Mouse (Mus musculus) ES-E14 (cell line): ENCODE measurements at regions not wholly inside any gene's neighbourhood (a gene's known extent, or its start where the extent isn't known, plus 50 kb on each side); places are given as distances from the start of the nearest gene placed in this dataset.

ENCODE experiments used
- DNase-seq: peaks from one replicate; pipeline ENCODE4 v3.0.0-alpha.2; 2013; ENCODE audit warnings: low read depth, low spot score
- H3K27ac ChIP-seq: 2 replicates; pipeline ENCODE4 v1.5.1; 2012; ENCODE audit warnings: low read depth, mild to moderate bottlenecking, low read length, moderate library complexity, mixed read lengths; ENCODE audit not compliant: poor library complexity, insufficient read depth, severe bottlenecking
- H3K36me3 ChIP-seq: 2 replicates; pipeline ENCODE4 v1.6.1; 2012; ENCODE audit warnings: mild to moderate bottlenecking, low read length, moderate library complexity, mixed read lengths; ENCODE audit not compliant: control insufficient read depth, poor library complexity, insufficient read depth, severe bottlenecking
- H3K4me1 ChIP-seq, 2 experiments: fragments of 150-350 bp in 1 of 2; sonication (generic) in 1 of 2; 2 replicates each; pipeline ENCODE4 v1.6.1; 2012; ENCODE audit warnings: low read length in 2 of 2, mild to moderate bottlenecking in 1 of 2, mixed read lengths in 1 of 2; ENCODE audit not compliant: control insufficient read depth in 2 of 2, insufficient read depth in 2 of 2, poor library complexity in 1 of 2
- H3K4me3 ChIP-seq, 2 experiments: fragments of 150-350 bp in 1 of 2; sonication (generic) in 1 of 2; 2 replicates each; pipeline ENCODE4 v1.5.1; 2012; ENCODE audit warnings: low read length in 2 of 2, low read depth in 1 of 2, mild to moderate bottlenecking in 1 of 2, mixed read lengths in 1 of 2; ENCODE audit not compliant: insufficient read depth in 1 of 2, poor library complexity in 1 of 2, severe bottlenecking in 1 of 2
- H3K9ac ChIP-seq: 2 replicates; pipeline ENCODE4 v1.6.1; 2012; ENCODE audit warnings: low read depth, mild to moderate bottlenecking, low read length, mixed read lengths; ENCODE audit not compliant: poor library complexity, insufficient read depth, severe bottlenecking
- H3K9me3 ChIP-seq: fragments of 150-350 bp; sonication (generic); 2 replicates; pipeline ENCODE4 v1.6.1; 2012; ENCODE audit warnings: low read depth, mild to moderate bottlenecking, low read length; ENCODE audit not compliant: control insufficient read depth, insufficient read depth
- CHD2 ChIP-seq: IDR thresholded peaks from 2 replicates; pipeline ENCODE4 v1.6.1; 2014; ENCODE audit warnings: mild to moderate bottlenecking, low read depth, low read length, inconsistent platforms
- HCFC1 ChIP-seq: IDR thresholded peaks from 2 replicates; pipeline ENCODE4 v1.6.1; 2012; ENCODE audit warnings: low read length, inconsistent platforms, borderline replicate concordance; ENCODE audit not compliant: insufficient read depth
- MAFK ChIP-seq: IDR thresholded peaks from 2 replicates; pipeline ENCODE4 v1.6.1; 2014; ENCODE audit warnings: mild to moderate bottlenecking, low read depth, low read length, inconsistent platforms; ENCODE audit not compliant: insufficient read depth
- ZC3H11A ChIP-seq: IDR thresholded peaks from 2 replicates; pipeline ENCODE4 v1.6.1; 2012; ENCODE audit warnings: low read depth, mild to moderate bottlenecking, inconsistent platforms, low read length, borderline replicate concordance
- ZNF384 ChIP-seq: IDR thresholded peaks from 2 replicates; pipeline ENCODE4 v1.6.1; 2012; ENCODE audit warnings: low read depth, low read length, inconsistent platforms
- in situ Hi-C, 2 experiments: fragments of 600-800 bp; cut with MboI; formaldehyde crosslinking; loops; one replicate each; pipeline ENCODE4 v1.15.1; 2025; ENCODE audit warnings: low sequenced_read_pairs in 2 of 2, inconsistent platforms in 1 of 2; ENCODE audit not compliant: unreplicated experiment in 2 of 2

GRCm38 (mm10) chr8:36304809-36305208, 539.2 kb downstream of the Gm19410 start:
- Histone ChIP-seq H3K4me3 (no peak overlapping the region), H3K9me3 (no peaks in the 10 kb centered on the region), H3K4me1 (no peaks in the 10 kb centered on the region), H3K27ac (no peak overlapping the region), H3K36me3 (no peaks in the 10 kb centered on the region), H3K9ac (no peak overlapping the region)
- TF ChIP-seq MAFK = no peak
- no peak for TF ChIP-seq ZNF384
- TF ChIP-seq HCFC1 = no peak
- TF ChIP-seq ZC3H11A = no peak
- TF ChIP-seq CHD2 = no peak
- no peak for DNase-seq
- in situ Hi-C loops = no loop called here

- no peak for DNase-seq
- H3K4me3 ChIP-seq = no peak overlapping the region
- in situ Hi-C loops = no loop called here
These were observed 540.7 kb downstream of the Gm19410 start for GRCm38 (mm10) chr8:36306336-36306735.

GRCm38 (mm10) chr8:36307496-36307895, 541.9 kb downstream of the Gm19410 start:
- in situ Hi-C loops = no loop called here
- H3K4me1 ChIP-seq = no peaks in the 10 kb centered on the region
- H3K9me3 ChIP-seq = no peaks in the 10 kb centered on the region
- no peaks in the 10 kb centered on the region for H3K36me3 ChIP-seq
- no peak overlapping the region for H3K9ac ChIP-seq
- no peak for TF ChIP-seq CHD2
- TF ChIP-seq MAFK = no peak
- TF ChIP-seq ZC3H11A = no peak
- no peak for TF ChIP-seq HCFC1
- TF ChIP-seq ZNF384 = no peak
- H3K27ac ChIP-seq = no peak overlapping the region
- no peak for DNase-seq
- no peak overlapping the region for H3K4me3 ChIP-seq

More at GRCm38 (mm10) chr8:36306336-36306735, 540.7 kb downstream of the Gm19410 start:
- Histone ChIP-seq H3K9me3 (no peaks in the 10 kb centered on the region), H3K9ac (no peak overlapping the region), H3K4me1 (no peaks in the 10 kb centered on the region), H3K36me3 (no peaks in the 10 kb centered on the region), H3K27ac (no peak overlapping the region)
- TF ChIP-seq MAFK (no peak), ZNF384 (no peak), ZC3H11A (no peak), HCFC1 (no peak), CHD2 (no peak)

- Histone ChIP-seq H3K9me3 (no peaks in the 10 kb centered on the region), H3K4me1 (no peaks in the 10 kb centered on the region), H3K9ac (no peak overlapping the region), H3K4me3 (no peak overlapping the region), H3K27ac (no peak overlapping the region), H3K36me3 (no peaks in the 10 kb centered on the region)
- DNase-seq = no peak
- in situ Hi-C loops = no loop called here
- no peak for TF ChIP-seq ZNF384
- TF ChIP-seq ZC3H11A = no peak
- no peak for TF ChIP-seq CHD2
- no peak for TF ChIP-seq HCFC1
- TF ChIP-seq MAFK = no peak
These were observed 542.5 kb downstream of the Gm19410 start for GRCm38 (mm10) chr8:36308056-36308455.

- Histone ChIP-seq H3K27ac (no peak overlapping the region), H3K9ac (no peak overlapping the region), H3K4me3 (no peak overlapping the region), H3K36me3 (no peaks in the 10 kb centered on the region), H3K4me1 (no peaks in the 10 kb centered on the region), H3K9me3 (no peaks in the 10 kb centered on the region)
- TF ChIP-seq ZNF384 (no peak), CHD2 (no peak), ZC3H11A (no peak), HCFC1 (no peak), MAFK (no peak)
- no peak for DNase-seq
- in situ Hi-C loops = no loop called here
These were observed 543.7 kb downstream of the Gm19410 start for GRCm38 (mm10) chr8:36309326-36309725.
